Mouse (Mus musculus) hematopoietic stem cell, adult 5-6 weeks (primary cell): Measurements from ENCODE around the gene Mrpl51. TPM values are rescaled to one million over a fixed set of nuclear protein-coding genes. Genes with fewer than 3 reads are reported as not detected.

Source experiments
- ATAC-seq, 2 experiments: fragments of 125-278 bp in 1 of 2; replicated peaks in 1 of 2; 2 replicates each; pipeline ENCODE4 v1.8.0; 2016 to 2017; ENCODE audit warnings: inconsistent platforms in 2 of 2, mild to moderate bottlenecking in 2 of 2, moderate number of reproducible peaks in 2 of 2, low read depth in 1 of 2, moderate TSS enrichment in 1 of 2; ENCODE audit not compliant: low FRiP score in 2 of 2, poor library complexity in 2 of 2, severe bottlenecking in 2 of 2, insufficient read depth in 1 of 2, low TSS enrichment in 1 of 2
- total RNA-seq: library from RNA; stranded (forward); fragments of 172-1452, 232-1000 nt; gene quantifications from 2 replicates; pipeline ENCODE4 v1.2.3, GENCODE M21; 2017

The Mrpl51 gene
- total RNA-seq, 1 experiment from 2014 or later = 72.6 TPM

- peak; percentile 18 to 25; a peak in 2 of 4 replicates for ATAC-seq
Measured at GRCm38 (mm10) chr6:125238396-125238795, 46.8 kb downstream of the Mrpl51 start.

- ATAC-seq = no peak
Measured at GRCm38 (mm10) chr6:125239547-125239946, 47.9 kb downstream of the Mrpl51 start.

- no peak for ATAC-seq
Measured at GRCm38 (mm10) chr6:125240617-125241016, 49.0 kb downstream of the Mrpl51 start.

DNA sequence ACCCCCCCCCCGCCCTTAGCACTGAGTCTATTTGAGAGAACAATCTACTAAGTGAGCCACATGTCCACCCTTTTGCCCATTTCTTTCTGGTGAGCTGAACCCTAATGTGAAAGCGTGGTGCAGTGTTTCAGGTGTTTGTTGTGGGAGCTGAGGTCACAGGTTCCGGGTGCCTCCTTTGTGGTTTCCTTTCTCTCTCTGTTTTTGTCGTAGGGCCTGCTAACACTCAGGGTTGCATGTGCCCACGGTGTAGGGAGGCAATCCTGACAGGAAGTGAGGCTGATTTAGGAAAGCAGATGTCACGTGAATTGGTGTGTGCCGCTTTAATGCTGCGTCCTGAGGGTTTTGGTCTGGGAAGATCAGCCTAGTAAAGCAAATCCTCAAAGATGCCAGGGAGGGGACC, 50.0 kb downstream of the Mrpl51 start:
- ATAC-seq = peak; percentile 60 to 61

- no peak for ATAC-seq
Measured at GRCm38 (mm10) chr6:125244551-125244950, 53.0 kb downstream of the Mrpl51 start.

Other genes starting within 250 kb of the Mrpl51 start
- gene Cops7a, start 226.3 kb upstream of the Mrpl51 start, total RNA-seq = 41.6 and 51.1 TPM in 2 replicates
- gene Pianp, start 195.1 kb upstream of the Mrpl51 start, total RNA-seq = not detected in 2 replicates
- gene Zfp384, start 182.7 kb upstream of the Mrpl51 start, total RNA-seq = 29.0 and 29.2 TPM in 2 replicates
- gene Ing4, start 152.0 kb upstream of the Mrpl51 start, total RNA-seq = 92.9 and 101 TPM in 2 replicates
- gene Acrbp, start 142.1 kb upstream of the Mrpl51 start, total RNA-seq = 7.6 and 7.8 TPM in 2 replicates
- 8.0 and 8.8 TPM in 2 replicates for gene Lpar5, start 123.9 kb upstream of the Mrpl51 start, total RNA-seq
- gene Chd4, start 95.8 kb upstream of the Mrpl51 start, total RNA-seq = 499 and 599 TPM in 2 replicates
- gene Nop2, start 59.9 kb upstream of the Mrpl51 start, total RNA-seq = 58.8 and 63.4 TPM in 2 replicates
- 13.3 and 14.2 TPM in 2 replicates for gene Iffo1, start 46.6 kb upstream of the Mrpl51 start, total RNA-seq
- gene Gapdh, start 25.3 kb upstream of the Mrpl51 start, total RNA-seq = 727 and 879 TPM in 2 replicates
- 199 and 281 TPM in 2 replicates for gene Ncapd2, start 100 bp upstream of the Mrpl51 start, total RNA-seq
- gene Vamp1, start 23.8 kb downstream of the Mrpl51 start, total RNA-seq = 7.7 and 13.7 TPM in 2 replicates
- 23.1 and 29.7 TPM in 2 replicates for gene Tapbpl, start 40.1 kb downstream of the Mrpl51 start, total RNA-seq
- gene Cd27, start 45.2 kb downstream of the Mrpl51 start, total RNA-seq = 170 and 196 TPM in 2 replicates
- gene Tuba3a, start 94.2 kb downstream of the Mrpl51 start, total RNA-seq = not detected in 2 replicates
- gene Ltbr, start 122.1 kb downstream of the Mrpl51 start, total RNA-seq = 18.6 and 68.1 TPM in 2 replicates
- 0.79 and 1.1 TPM in 2 replicates for gene Scnn1a, start 128.9 kb downstream of the Mrpl51 start, total RNA-seq
- 27.6 and 47.9 TPM in 2 replicates for gene Tnfrsf1a, start 157.6 kb downstream of the Mrpl51 start, total RNA-seq
- gene Plekhg6, start 189.0 kb downstream of the Mrpl51 start, total RNA-seq = 0.19 and 0.25 TPM in 2 replicates